Mouse (Mus musculus): ENCODE results near the gene Ces4a.
"Not testable (repeated sequence)": the region's sequence is repeated elsewhere in the genome, so short reads cannot be mapped to it uniquely, and the experiment has no call there.

The Ces4a gene

DNA sequence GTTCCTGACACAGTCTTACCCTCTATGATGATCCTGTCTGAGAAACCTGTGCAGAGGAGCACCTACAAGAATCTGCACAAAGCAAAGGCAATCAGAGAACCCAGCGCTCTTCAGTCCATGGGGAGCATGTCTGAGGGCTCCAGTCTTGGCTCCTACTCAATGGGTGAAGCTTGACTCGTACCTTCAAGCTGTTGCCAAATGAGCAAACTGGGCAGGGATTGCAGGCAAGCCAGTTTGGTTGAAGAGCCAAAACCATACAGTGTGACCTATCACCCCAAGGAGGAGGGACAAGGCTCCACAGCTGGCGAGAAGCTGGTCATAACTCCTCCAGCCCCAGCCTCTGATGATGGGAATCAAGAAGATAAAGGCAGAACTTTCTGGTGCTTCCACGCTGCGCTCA, at the start of gene Ces4a:
Gene Ces4a, plus strand, starts transcription at position 292 of the 400 bp plus-strand sequence.
- no peak for DNase-seq (ENCODE audit: low spot score in 2 of 2)

DNA sequence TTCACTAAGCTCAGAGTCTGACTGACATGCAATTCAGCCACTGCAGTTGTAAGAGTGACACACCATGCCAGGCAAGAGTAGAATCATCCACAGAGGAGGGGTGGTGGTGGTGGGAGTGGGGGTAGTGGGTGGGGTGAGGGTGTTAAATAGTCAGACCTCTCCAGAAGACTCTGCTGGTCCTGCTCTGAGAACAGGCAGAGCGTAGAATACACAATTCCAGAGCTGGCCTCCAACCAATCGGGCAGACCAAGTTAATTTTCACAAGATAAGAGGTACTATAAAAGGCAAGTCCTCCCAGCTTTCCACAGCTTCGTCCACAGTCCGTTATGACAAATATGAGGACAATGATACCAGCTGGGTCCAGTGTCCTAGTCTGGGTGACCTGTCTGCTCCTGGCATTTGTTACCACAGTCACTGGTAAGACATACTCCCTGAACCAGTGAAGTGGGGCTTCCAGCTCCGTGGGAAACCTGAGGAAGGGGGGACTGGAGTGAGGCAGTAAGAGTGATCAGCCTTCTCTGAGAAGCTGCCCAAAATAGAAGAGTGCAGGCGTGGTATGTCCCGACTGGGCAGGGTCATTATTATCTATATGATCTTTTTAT, 48.0 kb upstream of the Ces4a start, which contains the start of gene Ces3b:
Gene Ces3b, plus strand, starts transcription at position 305 of the 602 bp plus-strand sequence.
- DNase-seq (ENCODE audit: low spot score in 2 of 2): no peak

DNA sequence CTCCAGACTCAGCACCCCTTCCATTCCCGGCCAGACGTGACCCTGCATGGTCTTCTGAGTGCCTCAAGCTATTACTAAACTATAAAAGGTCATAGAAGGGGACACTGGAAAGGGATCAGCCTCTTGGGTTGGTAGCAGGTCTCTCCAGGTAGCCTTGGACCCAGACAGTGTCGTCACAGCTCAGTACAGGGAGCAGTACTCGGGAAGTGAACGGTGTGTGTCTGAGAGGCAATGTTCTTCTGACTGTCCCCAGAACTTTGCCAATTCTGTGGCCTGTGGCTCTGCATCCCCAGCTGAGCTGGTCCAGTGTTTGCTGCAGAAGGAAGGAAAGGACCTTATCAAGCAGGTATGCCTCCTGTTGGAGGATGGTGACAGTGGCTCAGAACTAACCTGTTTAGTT, 43.4 kb upstream of the Ces4a start:
- DNase-seq (ENCODE audit: low spot score in 2 of 2): not testable (repeated sequence)

DNA sequence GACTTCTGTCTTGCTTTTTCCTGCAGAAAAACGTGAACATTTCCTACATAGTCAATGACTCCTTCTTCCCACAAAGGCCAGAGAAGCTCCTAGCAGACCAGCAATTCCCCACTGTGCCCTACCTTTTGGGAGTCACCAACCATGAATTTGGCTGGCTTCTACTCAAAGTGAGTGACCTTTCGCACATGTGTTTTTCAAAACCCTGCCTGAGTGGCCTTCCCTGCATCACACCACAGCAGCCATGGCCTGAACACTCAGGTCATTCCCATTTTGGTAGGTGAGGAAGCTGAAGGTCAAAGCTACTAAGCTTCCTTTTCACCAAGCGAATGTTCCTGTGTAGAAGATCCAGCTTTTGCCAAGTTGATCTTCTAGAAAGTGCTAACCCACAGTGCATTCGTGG, 43.0 kb upstream of the Ces4a start:
- no peak for DNase-seq (ENCODE audit: low spot score in 2 of 2)

DNA sequence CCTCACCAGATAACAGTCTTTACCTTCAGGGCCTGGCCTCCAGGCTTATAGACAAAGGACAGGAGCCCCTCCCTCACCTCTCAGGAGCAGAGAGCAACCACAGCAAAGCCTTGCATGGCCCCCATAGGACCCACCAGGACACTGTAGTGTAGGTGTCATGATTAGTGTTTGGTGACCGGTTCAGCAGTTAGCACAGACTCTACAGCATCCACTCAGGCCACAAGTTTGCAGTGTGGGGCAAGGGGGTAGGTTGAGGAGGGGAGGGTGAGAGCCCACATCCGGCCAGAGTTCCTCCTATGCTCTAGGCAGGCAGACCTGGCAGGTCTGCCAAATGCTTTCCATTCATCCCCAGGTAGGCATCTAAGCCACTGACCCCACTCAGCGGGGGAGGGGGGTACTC, 37.6 kb upstream of the Ces4a start:
- DNase-seq (ENCODE audit: low spot score in 2 of 2): no peak

DNA sequence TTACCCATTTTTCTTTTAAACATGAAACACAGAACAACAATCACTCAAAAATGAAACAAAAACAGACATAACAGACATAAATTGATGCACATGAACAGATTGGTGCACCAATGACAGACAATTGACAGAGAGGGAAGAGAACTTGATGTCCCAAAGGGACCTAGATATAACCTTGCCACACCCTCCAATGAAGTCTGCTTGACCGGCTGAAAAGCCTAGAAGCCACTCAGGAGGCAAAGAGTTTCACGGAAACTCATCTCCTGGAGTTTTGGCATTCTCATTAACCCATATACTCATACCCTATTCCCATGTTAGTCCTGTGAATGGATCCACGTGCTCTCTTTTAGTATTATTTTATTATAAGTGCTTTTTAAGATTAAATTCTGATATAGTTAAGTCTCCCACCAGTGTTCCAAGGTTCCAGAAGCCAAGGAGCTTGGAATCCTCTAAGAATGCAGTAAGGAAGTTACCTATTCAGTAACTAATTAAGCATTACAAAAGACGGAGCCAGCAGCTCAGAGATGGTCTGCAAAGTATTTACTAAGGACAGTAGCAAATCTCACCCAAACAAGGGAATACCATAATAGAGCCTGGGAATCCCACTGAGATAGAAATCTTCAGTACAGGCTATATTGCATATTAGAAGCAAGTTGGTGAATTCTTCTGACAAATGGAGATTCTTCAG, 29.4 kb upstream of the Ces4a start:
- not testable (repeated sequence) for DNase-seq (ENCODE audit: low spot score in 2 of 2)

DNA sequence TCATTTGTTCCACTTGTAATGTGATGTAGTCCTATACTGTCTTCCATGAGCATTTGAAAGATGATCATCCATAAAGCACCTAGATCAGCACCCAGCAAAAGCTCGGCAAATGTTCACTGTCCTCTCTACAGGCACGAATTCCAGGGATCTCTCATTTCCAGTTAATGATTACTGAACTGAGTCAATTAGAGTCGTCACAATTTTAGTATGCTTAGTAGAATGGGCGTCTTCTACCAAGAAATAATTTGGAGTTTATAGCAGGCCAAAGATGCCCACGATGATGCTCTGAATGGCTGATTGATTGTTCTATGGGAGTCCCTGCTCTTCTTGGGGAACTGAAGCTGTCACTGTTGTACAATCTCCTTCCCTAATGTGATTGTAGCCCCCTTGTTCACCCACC, 27.9 kb upstream of the Ces4a start:
- DNase-seq (ENCODE audit: low spot score in 2 of 2): not testable (repeated sequence)

DNA sequence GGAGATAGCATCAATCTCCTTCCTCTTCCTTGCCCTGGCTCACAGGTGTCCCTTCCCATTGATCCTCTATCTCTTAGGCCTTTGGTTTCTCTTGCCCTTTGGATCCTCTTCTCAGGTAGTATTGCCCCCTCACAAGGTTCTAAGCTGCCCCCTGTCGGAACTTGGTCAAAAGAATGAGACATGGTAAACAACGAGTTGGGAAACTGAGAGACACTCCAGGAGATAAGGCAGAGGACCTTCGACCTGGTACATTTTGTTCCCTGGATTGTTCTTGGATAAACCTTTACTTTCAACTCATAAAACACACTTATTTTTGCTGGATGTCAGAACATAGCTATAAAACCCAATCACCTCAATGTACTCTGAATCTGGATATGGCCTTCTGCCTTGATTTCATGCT, 27.4 kb upstream of the Ces4a start:
- DNase-seq (ENCODE audit: low spot score in 2 of 2): no peak

DNA sequence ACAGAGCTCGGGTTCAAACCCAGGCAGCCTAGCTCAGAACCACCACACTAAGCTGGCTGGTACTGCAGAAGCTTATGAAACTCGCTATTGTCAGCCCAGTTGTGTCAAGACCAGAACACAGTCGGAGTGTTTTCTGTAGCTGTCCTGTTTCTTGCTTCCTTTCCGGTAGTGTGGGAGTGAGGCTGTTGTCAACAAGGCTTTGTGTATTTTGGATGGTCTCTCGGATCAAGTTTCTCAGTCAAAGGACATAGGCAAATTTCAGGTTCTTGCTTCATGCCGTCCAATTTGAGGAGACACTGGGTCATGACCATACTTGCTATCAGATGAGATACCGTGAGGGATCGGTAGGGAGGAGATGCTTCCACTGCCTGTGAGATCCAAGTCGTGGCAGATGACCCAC, 1.7 kb upstream of the Ces4a start:
- no peak for DNase-seq (ENCODE audit: low spot score in 2 of 2)

DNA sequence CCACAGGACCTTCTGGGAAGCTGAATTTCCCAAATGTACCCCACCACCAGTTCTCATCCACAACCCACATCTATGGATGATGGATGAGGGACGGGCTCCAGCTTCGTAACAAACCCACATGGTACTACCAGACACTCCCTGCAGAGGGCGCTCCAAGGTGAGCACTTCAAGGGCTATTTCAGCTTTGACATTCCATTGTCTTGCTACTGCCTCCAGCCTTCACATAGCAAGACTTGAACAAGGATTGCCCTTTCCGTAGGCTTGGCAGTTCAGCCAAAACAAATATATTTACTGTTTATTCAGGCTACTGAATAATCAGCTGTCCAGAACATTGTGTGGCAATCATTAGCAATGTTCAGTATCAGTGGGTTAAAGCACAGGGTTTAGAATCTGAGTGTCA, 6.8 kb downstream of the Ces4a start:
- peak in 1 of 2 experiments; percentile 55 for DNase-seq (ENCODE audit: low spot score in 2 of 2)

DNA sequence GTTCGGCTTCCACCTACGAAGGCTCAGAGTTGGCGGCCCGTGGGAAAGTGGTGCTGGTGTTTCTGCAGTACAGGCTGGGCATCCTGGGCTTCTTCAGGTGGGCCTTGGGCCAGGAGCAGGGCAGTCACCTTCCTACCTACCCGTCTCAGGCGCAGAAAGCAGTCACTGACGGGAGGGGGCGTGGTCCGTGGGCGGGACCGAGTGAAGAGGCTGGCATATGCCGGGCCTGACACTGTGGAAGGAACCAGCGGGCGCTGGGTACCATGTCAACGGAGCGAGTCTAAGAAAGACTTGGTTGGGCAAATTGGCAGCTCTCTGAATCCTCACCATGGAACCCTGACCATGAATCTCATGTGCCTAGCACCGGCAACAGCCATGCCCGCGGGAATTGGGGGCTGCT, 10.8 kb downstream of the Ces4a start:
- no peak for DNase-seq (ENCODE audit: low spot score in 2 of 2)

DNA sequence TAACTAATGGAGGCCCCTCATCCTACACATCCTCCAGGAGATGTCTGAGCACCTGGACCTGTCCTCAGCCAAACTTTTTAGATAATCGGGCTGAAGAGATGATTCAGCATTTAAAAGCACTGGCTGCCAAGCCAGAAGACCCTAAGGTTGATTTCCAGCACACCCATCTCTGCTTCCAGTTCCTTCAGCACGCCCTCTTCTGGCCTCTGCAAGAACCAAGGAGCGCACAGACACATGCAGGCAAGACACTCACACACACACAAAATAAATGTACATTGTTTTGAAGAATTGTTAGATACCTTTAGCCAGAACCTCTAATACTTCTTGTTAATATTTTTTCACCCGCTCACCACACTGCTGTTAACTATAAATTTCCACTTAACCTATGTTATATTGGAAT, 20.1 kb downstream of the Ces4a start:
- no peak for DNase-seq (ENCODE audit: low spot score in 2 of 2)

DNA sequence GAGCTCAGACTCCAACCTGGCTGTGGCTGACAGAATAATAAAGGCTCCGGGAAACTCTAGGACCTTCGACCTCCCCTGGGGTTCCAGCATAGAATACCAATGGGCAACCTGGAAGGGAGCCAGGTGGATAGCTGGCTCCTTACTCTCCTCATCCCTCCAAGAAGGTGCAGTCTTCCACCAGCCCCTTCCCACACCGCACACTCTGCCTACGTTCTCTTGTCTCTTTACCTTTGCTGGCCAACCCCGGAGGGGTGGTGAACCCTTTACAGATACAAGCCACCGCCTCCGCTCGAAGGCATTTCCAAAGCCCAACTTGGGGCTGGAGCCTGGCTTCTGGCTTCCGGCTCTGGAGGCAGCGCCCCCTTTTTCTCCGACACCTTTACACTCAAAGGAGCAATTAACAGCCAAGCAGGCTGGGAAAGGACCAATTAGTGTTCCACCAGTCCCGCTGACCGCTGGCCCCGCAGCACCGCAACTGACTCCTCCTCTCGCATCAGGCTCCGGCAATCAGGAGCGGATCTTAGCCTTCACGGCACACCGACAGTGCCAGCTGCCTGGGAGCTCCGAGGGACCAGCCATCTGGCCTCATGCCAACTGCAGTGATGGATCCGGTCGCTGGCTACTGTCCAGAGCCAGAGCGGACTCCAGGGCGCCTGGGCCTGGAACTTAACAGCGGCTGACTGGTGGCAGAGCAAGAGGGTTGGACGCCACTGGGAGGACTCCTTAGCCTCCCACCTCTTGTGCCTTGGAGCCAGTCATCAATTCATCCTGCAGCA, 21.2 kb downstream of the Ces4a start:
- DNase-seq (ENCODE audit: low spot score in 2 of 2): no peak

DNA sequence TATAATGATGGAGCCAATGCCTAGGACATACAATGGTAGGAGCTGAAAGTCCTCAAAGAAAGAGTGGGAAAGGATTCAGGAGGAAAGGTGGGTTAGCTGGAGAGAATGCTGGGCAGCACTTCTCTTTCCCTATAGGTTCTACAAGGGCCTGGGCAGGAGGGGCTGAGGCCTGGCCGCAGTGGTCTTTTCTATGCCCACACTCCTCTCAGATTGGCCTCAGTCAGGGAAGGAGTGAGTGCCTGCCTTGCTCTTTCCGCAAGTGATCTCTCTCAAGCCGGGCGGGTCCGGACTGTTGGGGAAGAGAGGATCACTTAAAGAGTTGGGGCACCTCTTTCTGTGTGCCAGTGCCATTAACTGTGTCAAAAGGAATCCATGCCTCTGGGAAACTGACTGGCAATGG, 22.7 kb downstream of the Ces4a start:
- DNase-seq (ENCODE audit: low spot score in 2 of 2): no peak

DNA sequence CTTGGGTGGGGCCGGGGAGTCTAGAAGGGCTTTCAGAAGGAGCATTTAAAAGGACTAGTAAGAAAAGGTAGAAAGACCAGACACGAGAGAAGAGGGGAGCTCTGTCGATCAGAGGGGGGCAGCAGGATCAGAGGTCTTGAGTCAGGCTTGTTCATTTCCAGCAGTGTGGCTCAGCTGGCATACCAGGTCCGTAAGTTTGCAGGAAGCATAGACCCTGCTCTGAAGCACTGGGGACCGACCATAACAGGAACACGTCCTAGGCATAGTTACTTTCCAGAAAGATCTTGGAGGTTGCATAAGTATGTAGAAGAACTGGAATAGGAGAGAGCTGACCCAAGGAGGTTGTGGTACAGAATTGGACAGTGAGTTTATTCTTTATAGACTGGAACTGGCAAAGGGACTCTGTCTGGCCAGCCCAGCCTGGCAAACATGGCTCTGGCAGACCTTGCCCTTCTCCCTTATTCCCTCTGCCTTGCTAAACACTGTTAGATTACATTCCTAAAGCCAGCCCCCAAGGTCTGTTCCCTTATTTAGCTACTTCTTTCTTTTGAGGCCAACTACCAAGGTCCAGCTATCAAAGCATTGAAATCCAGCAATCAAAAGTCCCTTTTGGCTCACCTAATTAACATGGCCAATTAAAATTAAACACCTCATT, 23.6 kb downstream of the Ces4a start:
- no peak for DNase-seq (ENCODE audit: low spot score in 2 of 2)

DNA sequence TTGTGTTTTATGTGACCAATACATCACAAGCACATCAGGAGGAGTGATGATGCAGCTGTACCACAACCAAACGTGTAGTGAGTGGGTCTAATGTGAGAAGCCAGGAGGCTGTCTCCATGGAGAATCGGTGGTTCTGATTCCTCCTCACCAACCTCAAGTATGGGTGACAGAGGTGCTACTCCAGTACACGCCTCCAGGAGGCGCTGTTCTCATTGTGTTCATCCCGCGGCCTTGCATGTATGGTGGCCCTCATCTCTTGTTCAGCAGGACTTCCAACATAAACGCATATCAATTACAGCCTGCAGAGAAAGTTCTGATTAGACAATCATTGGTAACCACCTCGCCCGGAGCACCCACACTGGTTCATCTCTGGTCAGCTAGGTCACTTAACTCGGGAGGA, 26.0 kb downstream of the Ces4a start:
- DNase-seq (ENCODE audit: low spot score in 2 of 2): peak; percentile 29 to 41

DNA sequence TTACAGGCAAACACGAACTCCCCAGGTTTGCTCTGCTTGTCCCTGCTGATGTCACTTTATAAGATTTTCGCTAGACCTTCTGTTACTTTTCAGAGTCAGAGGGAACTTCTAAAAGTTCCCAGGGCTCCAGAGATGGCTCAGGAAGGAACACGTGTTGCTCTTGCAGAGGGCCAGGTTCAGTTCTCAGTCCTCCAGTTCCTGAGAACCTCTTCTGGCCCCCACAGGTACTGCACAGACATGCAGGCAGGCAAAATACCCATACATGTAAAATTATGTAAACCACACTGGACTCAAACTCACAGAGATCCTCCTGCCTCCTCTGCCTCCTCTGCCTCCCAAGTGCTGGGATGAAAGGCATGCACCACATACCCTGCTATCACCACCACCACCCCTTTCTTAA, 26.5 kb downstream of the Ces4a start:
- DNase-seq (ENCODE audit: low spot score in 2 of 2): no peak

DNA sequence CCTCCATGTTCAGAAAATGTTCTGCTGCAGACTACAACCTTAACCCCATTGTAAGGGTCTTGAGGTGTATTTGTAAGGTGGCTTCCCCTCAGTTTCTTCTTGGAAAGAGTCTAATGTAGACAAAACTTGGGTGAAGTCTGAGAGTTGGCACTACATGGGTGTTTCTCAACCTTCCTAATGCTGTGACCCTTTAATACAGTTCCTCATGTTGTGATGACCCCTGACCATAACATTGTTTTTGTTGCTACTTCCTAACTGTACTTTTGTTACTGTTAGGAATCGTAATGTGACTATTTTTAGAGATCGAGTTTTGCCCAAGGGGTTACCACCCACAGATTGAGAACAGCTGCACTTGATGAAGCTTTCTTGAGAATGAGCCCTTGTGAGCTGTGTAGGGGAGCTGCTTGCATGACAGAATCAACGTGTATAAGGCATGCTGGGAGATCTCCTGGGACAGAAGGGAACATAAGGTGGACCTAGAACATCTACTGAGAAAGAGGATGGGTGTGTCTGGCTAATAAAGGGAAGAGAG, 29.6 kb downstream of the Ces4a start:
- no peak for DNase-seq (ENCODE audit: low spot score in 2 of 2)

DNA sequence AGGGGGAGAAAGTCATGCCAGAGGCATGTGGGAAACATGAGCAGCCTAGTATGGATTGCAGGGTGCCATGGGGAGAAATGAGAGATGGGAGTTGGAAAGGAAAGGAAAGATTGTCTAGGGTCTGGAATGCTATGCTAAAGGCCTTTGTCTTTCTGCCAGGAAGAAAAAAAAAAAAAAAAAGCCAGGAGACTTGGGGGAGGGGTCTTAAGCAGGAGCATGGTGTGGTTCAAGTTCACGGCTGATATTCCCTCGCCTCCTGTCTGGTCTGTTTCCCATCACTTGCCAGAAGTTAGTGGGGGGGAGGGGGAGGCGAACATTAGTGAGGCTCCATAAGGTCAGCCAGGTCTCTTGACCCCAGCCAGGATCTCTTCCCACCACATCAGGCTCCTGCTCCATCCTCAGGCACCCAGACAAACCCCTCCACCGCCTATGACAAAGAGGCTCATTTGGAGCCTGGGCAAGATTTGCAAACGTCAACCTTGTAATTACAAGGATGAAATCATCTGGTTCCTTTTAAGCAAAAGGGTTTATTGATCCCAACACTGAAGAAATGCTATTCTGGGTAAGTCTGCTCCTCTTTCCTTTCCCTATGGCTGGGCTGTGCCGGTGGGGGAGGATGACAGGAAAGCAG, 32.8 kb downstream of the Ces4a start:
- DNase-seq (ENCODE audit: low spot score in 2 of 2): no peak

DNA sequence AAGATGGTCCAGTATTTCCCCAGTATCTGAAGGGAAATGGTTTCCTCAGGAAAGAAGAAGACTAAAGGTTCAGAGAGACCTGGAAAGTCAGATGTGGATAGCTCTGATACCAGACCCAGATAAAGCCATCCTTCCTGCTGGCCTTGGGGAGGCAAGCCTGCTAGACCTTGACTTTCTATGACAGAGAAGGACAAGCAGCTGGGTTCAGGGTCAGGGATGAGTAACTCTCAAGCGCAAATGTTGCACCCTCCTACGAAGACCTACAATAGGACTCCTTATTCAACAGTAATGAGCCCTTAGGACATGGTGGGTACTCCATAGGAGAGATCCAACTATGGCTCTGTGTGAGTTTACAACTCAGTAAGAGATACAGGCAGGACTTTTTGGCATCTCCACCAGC, 33.6 kb downstream of the Ces4a start:
- DNase-seq (ENCODE audit: low spot score in 2 of 2): no peak

DNA sequence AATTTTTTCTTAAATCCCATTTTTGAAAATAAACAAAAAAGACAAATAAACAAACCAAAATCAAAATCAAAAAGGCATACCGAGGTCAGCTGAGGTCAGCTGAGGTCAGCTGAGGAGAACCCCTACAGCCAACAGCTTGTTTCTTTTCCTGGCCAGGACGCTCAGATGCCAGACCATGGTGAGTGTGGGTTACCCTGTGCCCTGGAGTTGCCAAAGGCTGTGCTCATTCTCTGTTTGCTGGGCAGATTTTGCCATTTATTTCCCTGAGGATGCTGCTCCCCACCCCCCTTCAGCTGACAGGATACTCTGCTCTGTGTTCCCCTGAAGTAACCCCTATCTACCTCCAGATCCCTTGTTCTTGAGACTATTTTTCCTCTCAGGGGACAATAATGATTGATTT, 35.5 kb downstream of the Ces4a start:
- no peak for DNase-seq (ENCODE audit: low spot score in 2 of 2)

DNA sequence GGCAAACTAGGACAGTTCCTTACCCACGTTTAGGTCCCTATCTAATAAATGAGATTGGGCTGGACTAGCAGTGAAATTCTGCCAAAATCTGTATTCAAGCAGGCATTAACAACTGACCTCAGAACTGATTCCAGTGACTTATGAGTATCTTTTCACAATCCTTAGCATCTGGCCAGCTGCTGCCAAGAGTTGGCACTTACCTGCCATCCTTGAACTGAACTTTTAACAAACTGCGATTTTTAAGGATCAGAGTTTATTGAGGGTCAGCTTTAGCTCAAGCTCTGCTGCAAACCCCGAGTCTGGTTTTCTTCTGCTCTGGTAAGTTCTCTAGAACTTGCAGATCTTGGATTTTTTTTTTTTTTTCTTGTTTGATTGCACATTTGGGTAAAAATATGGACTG, 38.0 kb downstream of the Ces4a start:
- no peak for DNase-seq (ENCODE audit: low spot score in 2 of 2)
